Mouse (Mus musculus) CD4-positive, CD25-positive, alpha-beta regulatory T cell, adult 9 weeks (primary cell): Measurements from ENCODE around the gene Slmap. TPM values are rescaled to one million over a fixed set of nuclear protein-coding genes. Genes with fewer than 3 reads are reported as not detected.

Source experiments
- polyA plus RNA-seq: library from polyadenylated mRNA; unstranded; fragments of 100-300 nt; shearing (Covaris generic); gene quantifications from one replicate; pipeline ENCODE4 v1.2.1, GENCODE M21; 2017

Gene Slmap
- 10.4 TPM for polyA plus RNA-seq

DNA sequence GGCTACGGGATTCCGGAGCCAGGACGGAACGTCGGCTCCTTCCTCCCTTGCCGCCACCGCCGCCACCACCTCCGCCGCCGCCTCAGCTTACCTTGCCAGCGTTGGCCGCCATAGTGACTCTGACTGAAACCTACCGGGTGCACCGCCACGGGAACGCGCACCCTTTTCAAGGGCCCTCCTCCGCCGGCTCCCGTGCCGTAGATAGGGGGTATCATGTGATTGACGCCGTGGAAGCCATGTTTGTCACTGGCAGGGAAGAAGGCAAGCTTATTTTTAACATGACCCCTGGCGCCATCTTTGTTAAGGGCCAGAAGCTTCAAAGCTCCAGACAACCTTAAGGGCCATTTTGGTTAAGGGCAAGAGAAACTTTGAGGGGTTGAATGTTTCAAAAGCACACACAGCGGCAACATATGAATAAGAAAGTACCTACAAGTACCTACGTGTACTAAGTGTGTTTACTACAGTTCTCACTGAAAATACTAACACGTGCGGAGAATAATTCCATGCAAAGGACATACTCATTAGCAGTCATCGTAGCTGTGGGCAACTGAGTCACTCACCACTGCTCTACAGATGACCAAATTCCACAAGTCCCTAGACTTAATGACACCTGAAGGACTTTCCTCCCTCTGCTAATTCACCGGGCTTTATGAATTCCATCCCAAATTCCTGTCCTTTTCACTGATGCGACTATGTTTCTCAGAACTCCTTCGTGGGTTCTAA, at the start of gene Slmap:
Slmap (minus strand) TSS at position 175 of the 723 bp plus-strand sequence.

DNA sequence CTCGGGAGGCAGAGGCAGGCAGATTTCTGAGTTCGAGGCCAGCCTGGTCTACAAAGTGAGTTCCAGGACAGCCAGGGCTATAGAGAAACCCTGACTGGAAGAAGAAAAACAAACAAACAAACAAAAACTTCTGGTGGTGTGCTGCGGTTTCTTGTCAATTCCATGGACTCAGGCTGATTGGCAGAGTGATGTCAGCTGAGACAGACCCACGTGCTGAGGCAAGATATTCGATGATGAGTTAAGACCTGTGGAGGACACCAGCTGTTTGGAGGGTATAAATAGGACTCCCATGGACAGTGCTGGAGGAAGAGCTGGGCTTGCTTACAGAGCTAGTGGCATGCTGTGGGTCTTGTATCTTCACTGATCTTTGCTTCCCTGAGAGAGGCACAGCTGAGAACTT, 38.8 kb upstream of the Slmap start, which contains the start of gene Dennd6a:
Dennd6a (plus strand) TSS at position 301 of the 400 bp plus-strand sequence.

Other genes with a start within 250 kb of the Slmap start
- gene Dennd6a, start 38.9 kb upstream of the Slmap start, polyA plus RNA-seq, result 4.9 TPM
- gene Arf4, start 103.1 kb upstream of the Slmap start, polyA plus RNA-seq, result 224 TPM
- gene Pde12, start 135.0 kb upstream of the Slmap start, polyA plus RNA-seq, result 4.6 TPM
- gene Dnah12, start 158.3 kb upstream of the Slmap start, polyA plus RNA-seq, result 0.07 TPM